Mouse (Mus musculus): ENCODE measurements at regions not wholly inside any gene's neighbourhood (a gene's known extent, or its start where the extent isn't known, plus 50 kb on each side); places are given as distances from the start of the nearest gene placed in this dataset.

- intact Hi-C loops (cut with DNase I): loop anchor here (10.0 kb wide), 1 partner anchor 251 kb away; no protein-coding TSS in a partner anchor
- no peak for DNase-seq (ENCODE audit: extremely low spot score in 1 of 2, low spot score in 2 of 2)
Observed at GRCm38 (mm10) chr6:89236226-89236625, 126.2 kb downstream of the Plxna1 start.

DNA sequence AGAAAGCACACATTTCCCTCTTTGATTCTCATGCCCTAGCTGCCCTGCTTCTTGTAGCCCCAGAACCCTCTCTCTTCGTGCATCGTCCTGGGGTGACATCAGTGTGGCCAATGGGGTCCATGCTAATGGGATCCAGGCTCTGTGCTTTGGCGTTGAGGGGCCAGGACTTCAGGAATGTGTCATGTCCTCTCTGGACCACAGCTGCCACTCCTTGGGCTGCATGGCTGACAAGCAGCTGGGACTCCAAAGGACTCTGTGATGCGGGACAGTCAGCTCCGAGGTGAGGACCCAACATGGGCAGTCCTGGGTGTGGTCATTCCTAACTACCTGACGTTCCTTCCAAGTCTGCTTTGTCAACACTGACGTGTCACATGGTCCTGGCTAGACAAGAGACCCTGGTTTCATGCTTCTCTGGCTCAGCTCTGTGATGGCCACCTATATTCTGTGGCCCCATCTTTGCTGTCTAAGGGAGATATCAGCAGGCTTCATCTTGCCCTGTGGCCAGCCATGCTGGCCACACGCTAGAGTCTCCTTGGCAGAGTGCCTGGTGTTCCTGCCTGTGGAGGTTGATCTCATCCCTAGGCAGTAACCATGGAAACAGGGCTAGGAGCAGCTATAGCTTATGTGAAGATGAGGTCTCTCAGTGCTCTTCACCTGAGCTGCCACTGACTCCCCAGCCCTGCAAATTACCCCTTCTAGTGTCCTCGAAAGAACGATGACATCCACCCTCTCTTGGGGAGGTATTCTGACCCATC, 125.4 kb downstream of the Plxna1 start:
- intact Hi-C loops (cut with DNase I): loop anchor here (10.0 kb wide), 1 partner anchor 252 kb away; no protein-coding TSS in a partner anchor
- DNase-seq (ENCODE audit: extremely low spot score in 1 of 2, low spot score in 2 of 2): peak; percentile 50 to 75

DNA sequence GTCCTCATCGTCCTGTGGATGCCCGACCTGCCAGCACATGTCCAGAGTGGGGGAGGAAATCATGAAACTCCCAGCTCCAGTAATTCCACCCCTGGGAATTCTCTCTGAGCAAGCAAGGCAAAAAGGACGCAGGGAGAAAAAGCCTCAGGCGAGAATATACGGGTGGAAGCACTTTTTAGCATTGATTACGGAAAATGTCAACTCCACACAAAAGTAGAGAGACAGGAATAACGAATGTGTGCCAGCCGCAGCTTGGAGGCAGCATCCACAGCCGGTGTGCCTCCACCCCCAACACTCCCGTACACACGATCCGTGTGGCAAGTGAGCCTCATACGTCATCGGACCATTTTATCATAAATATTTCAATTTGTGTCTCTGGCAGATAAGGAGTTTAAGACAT, 123.5 kb downstream of the Plxna1 start:
- intact Hi-C loops (cut with DNase I): loop anchor here (10.0 kb wide), 1 partner anchor 254 kb away; no protein-coding TSS in a partner anchor
- DNase-seq (ENCODE audit: extremely low spot score in 1 of 2, low spot score in 2 of 2): peak in 1 of 2 experiments; percentile 48

DNA sequence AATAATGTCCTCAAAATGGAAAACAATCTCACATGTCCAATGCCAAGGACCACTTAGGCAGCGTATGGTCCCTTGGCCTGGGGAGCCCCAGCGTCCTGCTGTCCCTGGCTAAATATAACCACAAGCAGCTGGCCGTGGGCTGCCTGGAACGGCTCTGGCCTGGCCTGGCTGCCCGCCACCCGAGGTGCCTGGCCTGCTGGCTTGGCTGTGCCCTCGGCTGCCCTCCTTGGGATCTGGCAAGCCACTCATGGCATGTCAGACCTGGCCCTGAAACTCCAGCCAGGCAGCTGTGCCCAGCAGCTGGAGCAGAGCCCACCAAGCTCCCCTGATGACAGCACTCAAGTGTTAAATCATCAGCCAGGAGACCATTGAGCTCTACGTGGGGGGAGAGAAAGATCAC, 122.9 kb downstream of the Plxna1 start:
- intact Hi-C loops (cut with DNase I): loop anchor here (10.0 kb wide), 1 partner anchor 255 kb away; no protein-coding TSS in a partner anchor
- DNase-seq (ENCODE audit: extremely low spot score in 1 of 2, low spot score in 2 of 2): peak; percentile 39 to 70

DNA sequence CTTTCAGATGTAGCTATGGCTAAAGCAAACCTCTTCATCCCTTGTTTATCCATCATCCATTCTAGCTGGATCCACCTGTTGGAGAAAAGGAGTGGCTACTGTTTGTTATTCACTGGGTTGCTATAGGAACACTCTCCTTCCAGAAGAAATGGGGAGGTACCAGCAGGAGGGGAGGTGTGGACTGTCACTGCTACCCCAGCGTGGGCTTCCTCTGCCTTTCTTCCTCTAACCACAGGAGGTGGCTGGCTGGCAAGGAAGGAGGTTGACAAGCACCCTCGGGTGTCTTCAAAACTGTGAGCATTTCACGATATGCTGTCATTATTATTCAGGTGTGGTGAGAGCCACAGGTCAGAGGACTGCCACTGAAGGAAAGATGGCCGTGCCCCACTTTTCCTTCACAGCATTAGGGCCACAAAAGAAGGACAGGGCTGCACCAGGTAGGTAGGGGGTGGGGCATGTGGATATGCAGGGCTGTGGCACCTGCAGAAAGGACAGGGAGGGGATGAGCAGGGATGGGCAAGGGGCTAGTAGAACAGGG, 122.2 kb downstream of the Plxna1 start:
- intact Hi-C loops (cut with DNase I): loop anchor here (10.0 kb wide), 1 partner anchor 315 kb away; no protein-coding TSS in a partner anchor
- DNase-seq (ENCODE audit: extremely low spot score in 1 of 2, low spot score in 2 of 2): no peak

DNA sequence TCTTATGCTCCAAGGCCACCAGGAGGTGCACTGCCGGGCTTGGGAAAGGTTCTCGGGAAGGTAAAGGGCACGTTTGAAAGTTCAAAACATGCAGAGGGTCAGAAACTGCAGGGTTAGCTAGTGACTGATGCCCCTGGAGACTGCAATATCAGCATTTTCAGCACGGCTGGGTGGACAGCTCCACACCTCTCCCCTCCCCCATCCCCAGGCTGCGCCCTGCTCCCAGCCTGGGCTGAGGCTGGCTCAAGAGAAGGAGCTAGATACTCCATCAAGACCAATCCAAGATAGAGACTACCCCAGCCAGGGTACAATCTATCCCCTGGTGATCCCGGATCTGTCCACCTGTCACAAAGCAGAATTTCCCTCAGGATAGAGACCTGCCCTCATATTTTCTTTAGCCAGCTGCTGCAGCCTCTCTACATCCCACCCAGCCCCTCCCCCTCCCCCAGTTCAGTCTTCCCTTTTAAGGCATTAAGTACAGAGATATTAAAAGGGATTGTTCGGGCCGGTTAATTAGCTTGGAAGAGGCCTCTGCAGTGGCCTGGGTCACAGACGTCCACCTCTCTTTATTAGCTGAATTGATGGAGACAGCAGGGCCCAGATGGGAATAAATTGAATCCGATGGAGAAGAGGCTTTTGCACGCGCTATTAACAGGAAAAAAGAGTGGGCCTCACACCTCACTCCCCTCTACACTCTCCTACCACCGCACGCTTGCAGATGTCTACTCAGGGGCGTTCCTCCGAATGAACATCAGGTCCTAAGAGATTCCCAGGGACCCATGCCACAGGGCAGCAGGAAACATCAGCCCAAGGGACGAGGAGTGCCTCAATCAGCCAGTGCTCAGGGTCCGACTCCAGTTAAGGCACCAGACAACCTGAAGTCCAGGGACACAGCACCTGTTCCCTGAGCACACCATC, 119.8 kb downstream of the Plxna1 start:
- intact Hi-C loops (cut with DNase I): loop anchor here (10.0 kb wide), 1 partner anchor 312 kb away; no protein-coding TSS in a partner anchor
- DNase-seq (ENCODE audit: extremely low spot score in 1 of 2, low spot score in 2 of 2): no peak

- intact Hi-C loops (cut with DNase I): loop anchor here (10.0 kb wide), 1 partner anchor 309 kb away; no protein-coding TSS in a partner anchor
Observed at GRCm38 (mm10) chr6:89245506-89245905, 116.9 kb downstream of the Plxna1 start.

GRCm38 (mm10) chr6:89246261-89246660, 116.2 kb downstream of the Plxna1 start:
- no peak for DNase-seq (ENCODE audit: extremely low spot score in 1 of 2, low spot score in 2 of 2)
- intact Hi-C loops (cut with DNase I): loop anchor here (10.0 kb wide), 1 partner anchor 309 kb away; no protein-coding TSS in a partner anchor

More at GRCm38 (mm10) chr6:89245506-89245905, 116.9 kb downstream of the Plxna1 start:
- no peak for DNase-seq (ENCODE audit: extremely low spot score in 1 of 2, low spot score in 2 of 2)

- no peak for DNase-seq (ENCODE audit: extremely low spot score in 1 of 2, low spot score in 2 of 2)
- intact Hi-C loops (cut with DNase I): loop anchor here (10.0 kb wide), 1 partner anchor 306 kb away; no protein-coding TSS in a partner anchor
Observed at GRCm38 (mm10) chr6:89248574-89248973, 113.8 kb downstream of the Plxna1 start.

GRCm38 (mm10) chr6:89249303-89249702, 113.1 kb downstream of the Plxna1 start:
- intact Hi-C loops (cut with DNase I): loop anchor here (10.0 kb wide), 1 partner anchor 305 kb away; no protein-coding TSS in a partner anchor

DNA sequence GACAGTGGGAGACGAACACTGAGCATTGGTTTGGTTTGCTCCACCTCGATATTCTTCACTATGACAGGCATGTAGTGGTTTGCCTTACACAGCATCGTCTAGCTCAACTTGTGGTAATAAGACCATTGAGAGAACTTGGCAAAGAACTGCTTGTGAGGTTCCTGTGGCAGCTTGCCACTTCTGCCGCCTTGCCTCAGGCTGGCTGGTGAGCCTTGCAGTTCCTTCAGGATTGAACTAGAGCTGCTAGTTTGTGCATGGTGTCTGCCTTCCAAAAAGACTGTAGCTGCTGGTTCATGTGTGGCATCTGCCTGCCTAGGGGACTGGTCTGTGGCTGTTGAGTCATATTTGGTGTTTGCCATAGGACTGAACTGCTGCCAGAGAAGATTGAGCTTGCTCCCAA, 110.8 kb downstream of the Plxna1 start:
- DNase-seq (ENCODE audit: extremely low spot score in 1 of 2, low spot score in 2 of 2): peak in 1 of 2 experiments; percentile 38
- intact Hi-C loops (cut with DNase I): no loop called here

More at GRCm38 (mm10) chr6:89249303-89249702, 113.1 kb downstream of the Plxna1 start:
- DNase-seq (ENCODE audit: extremely low spot score in 1 of 2, low spot score in 2 of 2): no peak

DNA sequence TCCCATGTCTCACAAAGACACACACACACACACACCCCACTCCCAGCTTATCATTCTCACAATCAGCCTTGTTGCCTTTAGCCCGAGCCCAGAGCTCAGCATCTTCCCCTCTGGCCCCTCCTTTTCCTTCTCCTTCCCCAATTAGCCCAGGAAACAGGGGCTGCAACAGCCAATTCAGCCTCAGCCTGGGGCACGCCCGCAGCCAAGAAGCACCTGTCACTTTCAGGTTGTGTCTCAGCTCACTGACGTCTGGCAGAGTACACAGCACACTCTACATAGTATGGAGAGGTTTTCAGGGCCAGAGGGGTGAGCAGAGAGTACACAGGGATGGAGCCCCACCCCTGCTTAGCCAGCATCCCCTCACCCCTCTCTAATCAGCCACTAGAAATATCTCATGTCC, 106.4 kb downstream of the Plxna1 start:
- intact Hi-C loops (cut with DNase I): no loop called here
- DNase-seq (ENCODE audit: extremely low spot score in 1 of 2, low spot score in 2 of 2): no peak

DNA sequence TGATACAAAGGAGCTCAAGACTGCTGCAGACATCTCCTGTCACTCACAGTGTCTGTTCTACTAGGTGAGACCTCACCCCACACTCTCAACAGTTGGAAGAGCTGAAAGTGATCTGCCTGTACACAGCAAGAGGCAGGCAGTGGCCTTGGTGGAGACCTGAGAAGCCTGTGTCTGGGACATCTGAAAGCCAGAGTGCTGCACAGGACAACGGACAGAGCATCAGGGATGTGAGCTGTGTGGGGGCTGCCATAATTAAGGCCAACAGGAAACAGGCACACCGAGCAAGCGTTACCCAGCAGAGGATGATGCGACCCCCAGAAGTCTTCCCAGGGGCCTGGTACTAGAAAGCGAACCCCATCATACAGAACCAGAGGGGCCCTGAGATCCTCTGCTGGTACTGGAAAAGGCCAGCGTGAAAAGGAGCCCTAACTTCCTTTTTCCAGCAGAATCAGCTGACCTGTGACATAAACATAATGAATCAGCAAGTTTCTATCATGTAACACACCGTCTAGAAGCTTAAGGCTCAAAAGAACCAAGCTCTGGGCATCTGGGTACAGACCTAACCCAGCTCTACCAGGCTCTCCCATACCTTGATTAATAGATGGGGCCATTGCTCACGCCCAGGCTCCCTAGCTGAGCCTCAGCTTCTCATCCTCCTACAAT, 105.7 kb downstream of the Plxna1 start:
- intact Hi-C loops (cut with DNase I): no loop called here
- DNase-seq (ENCODE audit: extremely low spot score in 1 of 2, low spot score in 2 of 2): no peak

DNA sequence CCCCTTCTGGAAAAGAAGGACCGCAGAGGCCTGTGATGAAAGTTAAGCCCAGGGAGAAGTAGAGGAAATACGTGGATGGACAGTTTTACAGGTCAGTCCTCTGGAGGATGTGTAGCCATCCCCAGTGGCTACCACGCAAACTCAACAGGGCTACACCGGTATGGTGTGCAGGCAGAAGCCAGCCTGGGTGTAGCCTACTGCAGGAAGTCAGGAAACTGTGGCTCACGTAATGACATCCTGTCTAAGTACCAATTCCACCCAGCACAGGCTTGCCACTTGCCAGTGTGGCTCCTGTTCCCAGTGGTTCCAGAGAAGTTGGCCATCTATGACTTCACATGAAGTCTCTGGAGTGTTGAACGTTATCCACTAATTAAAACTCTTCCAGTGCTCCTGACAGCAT, 105.0 kb downstream of the Plxna1 start:
- intact Hi-C loops (cut with DNase I): no loop called here
- DNase-seq (ENCODE audit: extremely low spot score in 1 of 2, low spot score in 2 of 2): no peak

- DNase-seq (ENCODE audit: extremely low spot score in 1 of 2, low spot score in 2 of 2): no peak
- intact Hi-C loops (cut with DNase I): no loop called here
Observed at GRCm38 (mm10) chr6:89258140-89258539, 104.3 kb downstream of the Plxna1 start.

DNA sequence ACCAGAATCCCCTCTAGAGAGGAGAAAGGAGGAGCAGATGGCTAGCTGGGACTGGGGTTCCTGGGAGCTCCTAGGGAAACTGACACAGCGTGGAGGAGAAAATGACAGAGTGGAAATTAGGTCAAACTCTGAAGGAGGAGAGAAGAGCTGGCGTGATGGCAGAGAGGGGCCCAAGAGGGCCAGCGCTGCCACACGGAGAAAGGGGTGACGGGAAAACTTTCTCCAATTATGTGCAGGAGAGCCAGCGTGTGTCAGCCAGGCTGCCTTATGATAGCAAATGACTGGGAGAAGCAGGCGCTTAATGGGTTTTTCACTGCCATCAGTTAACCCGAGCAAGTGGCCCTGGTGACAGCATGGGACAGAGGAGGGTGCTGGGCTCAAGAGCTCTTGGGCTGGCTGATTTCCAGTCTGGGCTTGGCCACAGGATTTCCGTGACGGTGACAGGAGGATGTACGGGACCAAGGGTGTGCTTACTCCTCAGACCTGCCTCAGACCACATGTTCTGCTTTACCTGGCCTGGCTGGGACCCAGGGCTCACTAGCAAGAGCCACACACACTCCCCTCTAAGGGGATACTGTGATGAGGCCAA, 102.9 kb downstream of the Plxna1 start:
- intact Hi-C loops (cut with DNase I): no loop called here
- DNase-seq (ENCODE audit: extremely low spot score in 1 of 2, low spot score in 2 of 2): no peak

GRCm38 (mm10) chr6:89262958-89263357, 99.5 kb downstream of the Plxna1 start:
- intact Hi-C loops (cut with DNase I): no loop called here
- DNase-seq (ENCODE audit: extremely low spot score in 1 of 2, low spot score in 2 of 2): no peak

- DNase-seq (ENCODE audit: extremely low spot score in 1 of 2, low spot score in 2 of 2): no peak
- intact Hi-C loops (cut with DNase I): no loop called here
Observed at GRCm38 (mm10) chr6:89265296-89265695, 97.1 kb downstream of the Plxna1 start.
